Mouse (Mus musculus): ENCODE measurements around the gene Gsdma3.
A peak's percentile ranks its signal among the peaks of the same experiment; 100 is the strongest.

Gene Gsdma3

GRCm38 (mm10) chr11:98625611-98626410 is at the start of gene Gsdma3, which contains the start of gene Gm12355:
Gsdma3 (plus strand) TSS chr11:98626360.
Gm12355 (minus strand) TSS chr11:98625661.
- DNase-seq = no peak

DNA sequence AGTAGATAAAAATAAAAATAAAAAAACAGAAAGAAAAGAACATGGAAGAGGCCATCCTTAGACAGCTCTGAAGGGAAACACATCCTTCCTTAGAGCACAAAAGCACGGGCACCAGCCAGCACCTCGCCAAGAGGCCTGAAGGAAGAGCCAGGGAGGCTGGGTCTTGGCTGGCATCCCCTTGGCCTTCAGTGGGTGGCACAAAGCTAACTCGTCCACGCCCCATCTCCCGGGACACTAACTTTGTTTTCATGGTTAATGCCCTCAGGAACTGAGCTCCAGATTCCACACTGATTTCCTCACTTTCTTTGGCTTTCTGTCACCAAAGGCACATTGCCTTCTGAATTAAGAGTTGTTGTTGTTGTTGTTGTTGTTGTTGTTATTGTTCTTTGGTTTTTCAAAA is 48.4 kb upstream of the Gsdma3 start:
- no peak for DNase-seq

DNA sequence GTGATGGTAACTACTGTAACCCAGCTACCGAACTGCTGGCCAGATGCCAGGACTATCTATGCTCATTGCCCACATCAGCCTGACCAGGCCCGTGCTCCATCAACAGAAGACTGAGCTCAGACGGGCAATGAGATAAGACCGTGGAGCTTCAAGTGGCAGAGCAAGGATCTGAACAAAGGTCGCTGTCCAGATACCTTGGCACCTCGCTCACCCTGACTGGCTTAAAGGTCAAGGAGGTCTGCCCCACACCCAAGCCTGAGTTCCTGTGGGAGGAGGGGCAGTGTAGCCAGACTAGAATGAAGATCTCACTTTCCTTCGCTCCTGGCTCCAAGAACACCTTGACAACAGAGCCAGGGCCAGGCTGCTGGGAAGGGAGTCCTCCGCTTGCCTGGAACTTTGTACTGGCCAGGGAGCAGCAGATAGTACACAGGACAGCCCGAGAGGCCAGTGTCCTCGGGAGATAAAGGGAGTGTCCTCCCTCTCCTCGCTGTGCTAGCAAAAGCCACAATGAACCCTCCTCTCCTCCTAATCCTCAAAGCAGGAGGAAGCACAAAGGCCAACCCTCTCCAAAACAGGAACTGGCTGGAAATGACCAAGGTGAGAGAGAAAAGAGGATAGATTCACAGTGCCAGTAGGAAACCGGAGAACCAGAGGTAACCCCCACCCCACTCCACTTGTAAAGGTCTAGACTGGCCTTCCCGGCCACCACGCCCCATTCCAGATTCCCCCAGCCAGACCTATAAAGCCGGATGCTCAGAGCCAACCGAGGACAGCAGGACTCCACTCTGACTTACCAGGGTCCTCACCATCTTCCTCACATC is 45.6 kb upstream of the Gsdma3 start:
- DNase-seq = no peak

DNA sequence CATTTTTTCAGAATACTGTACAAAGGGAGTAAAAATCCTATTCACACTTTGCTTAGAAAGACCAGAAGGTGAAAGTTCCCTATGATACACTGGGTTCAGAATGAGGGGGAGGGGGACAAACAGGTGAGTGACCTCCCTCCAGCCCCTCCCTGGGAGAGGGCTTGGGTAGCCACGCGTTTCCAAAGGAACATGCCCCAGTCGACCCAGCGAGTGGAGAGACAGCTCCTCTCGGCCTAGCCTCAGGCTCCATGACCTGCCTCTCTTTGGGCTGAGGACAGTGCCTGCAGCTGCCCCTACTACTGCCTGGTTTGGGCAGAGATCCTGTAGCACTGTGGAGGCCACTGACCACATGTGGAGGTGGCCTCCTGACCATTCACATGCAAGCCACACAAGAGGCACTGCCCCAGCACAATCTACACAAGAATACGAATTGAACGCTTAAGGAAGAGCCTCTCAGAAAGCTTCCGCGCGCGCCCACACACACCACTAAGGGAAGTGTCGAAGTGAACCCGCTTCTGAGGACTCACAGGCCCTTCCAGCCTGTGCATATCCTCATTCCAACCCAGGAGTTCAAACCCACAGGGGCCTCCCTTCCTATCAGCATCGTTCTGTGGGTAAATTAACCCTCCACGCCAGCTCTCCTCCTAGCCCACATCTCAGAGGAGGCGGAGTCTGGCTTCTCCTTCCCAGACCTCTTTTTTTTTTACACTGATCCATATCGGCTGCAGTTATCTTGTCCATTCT is 44.7 kb upstream of the Gsdma3 start:
- no peak for DNase-seq

GRCm38 (mm10) chr11:98582030-98582388 is 44.2 kb upstream of the Gsdma3 start:
- DNase-seq = no peak

DNA sequence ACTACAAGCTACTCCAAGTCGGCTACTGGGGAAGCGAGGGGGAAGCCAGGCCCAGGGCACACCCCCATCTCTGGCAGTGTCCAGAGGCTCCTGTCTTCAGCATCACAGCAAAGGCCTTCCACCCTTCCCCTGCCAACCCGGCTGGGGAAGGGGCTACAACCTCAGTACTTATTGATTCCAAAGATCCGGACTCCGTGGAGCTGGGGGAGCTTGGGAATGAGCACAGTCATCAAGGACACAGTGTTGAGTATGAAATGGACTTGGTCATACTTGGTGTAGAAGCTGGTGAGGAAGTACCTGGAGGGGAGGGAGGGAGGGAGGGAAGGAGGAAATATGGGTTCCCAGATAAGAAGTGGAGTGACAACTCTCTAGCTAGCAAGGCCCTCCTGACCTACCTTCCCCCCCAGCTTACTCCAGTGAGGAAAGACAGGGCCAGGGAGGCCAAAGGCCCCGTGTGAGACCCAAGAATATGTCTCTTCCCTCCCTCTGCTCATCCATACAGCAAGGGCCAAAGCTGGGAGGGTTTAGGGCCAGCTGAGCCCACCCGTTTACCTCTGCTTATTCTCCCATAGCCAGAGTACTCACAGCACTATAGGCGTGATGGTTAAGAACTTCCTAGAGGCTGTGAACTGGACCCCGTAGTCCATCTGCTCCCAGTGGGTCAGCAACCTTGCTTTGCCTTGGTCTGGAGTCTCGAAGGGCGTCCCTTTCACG is 43.5 kb upstream of the Gsdma3 start:
- DNase-seq = no peak

DNA sequence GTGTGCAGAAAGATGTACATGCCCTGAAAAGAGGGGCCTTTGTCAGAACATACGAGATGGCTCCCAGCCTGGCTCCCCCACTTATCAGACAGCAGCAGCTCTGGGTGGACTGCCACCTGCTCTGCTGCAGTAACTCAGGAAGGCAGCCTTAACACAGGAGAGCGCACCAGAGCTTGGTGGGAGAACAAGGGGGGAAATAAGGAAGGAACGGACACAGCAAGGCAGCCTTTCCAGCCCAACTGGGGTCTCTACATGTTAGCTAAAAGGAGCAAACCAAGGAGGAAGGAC is 43.0 kb upstream of the Gsdma3 start:
- DNase-seq = no peak

GRCm38 (mm10) chr11:98583571-98583970 is 42.6 kb upstream of the Gsdma3 start:
- no peak for DNase-seq

DNA sequence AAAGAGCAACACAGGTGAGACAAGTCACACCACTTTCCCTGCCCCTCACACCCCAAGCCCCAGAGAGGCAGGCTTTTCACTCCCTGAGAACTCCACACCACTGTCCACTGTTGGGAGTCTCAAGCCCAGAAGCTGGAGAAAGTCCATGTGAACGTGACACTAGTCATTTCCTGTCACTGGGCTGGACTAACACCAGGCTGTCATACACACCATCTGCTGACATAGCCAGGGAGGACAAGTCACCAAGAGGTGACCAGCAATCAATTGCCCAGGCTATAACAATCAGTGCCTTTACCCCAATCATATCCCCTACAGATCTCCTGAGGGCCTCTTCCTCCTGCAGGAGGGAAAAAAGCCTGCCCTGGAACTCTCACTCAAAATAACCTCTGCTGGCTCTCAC is 42.0 kb upstream of the Gsdma3 start:
- no peak for DNase-seq

- DNase-seq = no peak
These were observed 41.5 kb upstream of the Gsdma3 start for GRCm38 (mm10) chr11:98584629-98585177.

DNA sequence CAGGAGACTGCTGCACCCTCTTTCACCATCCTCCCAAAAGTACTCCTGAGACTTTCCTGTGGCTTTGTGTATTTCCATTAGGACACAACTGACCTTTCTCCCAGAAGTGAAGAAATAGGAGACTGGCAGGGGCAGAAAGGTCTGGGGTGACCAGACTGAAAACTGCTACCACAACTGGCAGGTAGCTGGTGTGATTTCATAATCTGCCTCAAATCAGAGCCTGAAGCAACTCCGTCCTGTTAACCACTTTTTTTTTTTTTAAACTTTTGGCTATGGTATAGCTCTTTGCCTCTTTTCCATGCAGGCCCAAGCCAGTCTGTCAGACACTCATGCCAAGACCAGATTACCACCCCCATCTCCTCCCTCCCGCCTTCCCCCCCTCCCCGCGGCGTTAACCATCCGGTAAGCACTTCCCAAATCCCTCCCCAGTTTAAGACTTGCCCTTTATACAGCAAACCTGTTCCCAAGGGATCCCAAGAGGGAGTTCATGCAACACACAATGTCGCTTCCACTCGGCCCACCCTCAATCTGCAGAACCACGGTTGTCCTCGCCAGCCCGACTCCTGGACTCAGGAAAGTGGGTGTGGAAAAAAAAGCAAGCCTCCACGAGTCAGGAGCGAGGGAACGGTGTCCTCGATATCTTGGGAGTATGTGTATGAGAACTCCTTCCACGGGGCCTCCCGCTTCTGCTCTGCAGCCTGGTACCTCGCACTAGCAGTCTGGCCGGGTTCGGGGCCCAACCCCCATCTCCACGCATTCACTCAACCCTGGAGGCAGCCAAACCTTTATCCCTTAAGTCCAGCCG is 39.9 kb upstream of the Gsdma3 start:
- DNase-seq = no peak

DNA sequence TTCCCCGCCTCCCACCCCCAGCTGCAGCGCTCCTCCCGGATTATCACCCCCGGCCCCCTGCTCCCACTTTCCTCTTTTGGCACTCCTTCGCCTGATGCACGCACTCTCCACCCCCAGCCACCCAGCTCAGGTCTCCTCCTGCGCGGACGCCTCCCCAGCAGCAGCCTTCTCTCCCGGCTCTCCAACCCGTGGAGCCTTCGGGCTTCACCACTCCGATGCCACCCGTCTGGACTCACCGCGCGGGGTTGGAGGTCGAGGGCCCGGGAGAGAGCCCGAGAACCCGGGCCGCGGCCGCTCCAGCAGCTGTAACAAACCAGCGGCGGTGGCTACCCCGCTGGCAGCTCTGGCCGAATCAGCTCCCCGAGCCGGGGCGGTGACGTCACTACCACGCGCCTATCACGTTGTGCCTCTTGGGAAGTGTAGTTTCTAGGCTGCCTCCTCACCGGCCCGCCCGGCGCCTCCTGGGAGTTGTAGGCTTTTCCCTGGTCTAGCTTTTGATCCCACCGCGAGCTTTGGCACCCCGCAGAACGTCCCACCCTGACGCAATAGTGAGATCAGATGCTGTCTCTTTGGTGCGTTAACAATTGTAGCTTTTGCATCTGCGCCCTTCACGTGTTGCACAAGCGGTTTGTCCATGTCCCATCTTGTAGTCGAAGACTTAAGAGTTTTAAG is 39.1 kb upstream of the Gsdma3 start, which contains the start of gene Ormdl3:
TSS of gene Ormdl3 (minus strand) at position 477 of the 672 bp plus-strand sequence.
- DNase-seq = peak; percentile 99

GRCm38 (mm10) chr11:98587684-98588546 is 38.2 kb upstream of the Gsdma3 start:
- peak; percentile 79 for DNase-seq

GRCm38 (mm10) chr11:98588833-98589281 is 37.3 kb upstream of the Gsdma3 start:
- DNase-seq = no peak

GRCm38 (mm10) chr11:98589306-98589705 is 36.9 kb upstream of the Gsdma3 start:
- no peak for DNase-seq

DNA sequence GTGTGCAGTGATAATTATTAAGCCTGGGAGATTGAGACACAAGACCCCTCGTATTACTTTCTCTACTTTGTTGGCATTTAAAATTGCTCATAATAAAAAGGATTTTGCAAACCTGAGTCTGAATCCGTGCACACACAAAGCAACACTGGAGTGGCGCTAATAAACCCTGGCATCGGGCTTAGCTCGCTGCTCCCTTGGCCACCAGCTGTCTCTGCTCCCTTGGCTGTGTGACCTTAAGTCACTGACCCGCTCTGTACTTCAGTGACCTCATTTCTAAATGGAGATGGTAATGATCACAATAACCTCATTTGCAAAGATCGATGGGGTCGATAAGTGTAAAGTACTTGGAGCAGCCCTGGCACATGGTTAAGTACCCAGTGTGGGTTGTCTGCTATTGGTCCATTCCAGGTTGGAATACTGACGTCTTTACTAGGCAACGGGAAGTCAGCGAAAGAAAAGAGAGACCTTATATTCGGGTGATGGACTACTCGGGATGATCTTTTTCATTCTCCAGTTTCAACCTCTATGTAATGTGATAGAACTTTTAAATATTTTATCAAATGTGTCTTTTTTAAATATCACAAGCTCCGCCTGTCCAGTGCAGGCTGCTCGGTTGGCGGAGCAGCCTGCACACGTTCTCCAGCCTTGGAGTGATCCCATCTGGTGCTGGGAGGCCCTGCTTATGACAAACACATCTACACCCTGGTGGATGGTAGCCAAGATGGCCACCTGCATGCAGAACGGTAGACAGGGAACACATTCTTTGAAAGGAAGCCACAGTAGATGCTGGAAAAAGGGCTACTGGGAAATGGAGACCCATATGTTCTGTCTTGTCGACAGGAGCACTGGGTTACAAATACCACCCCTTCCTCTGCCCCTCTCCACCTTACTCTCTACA is 35.4 kb upstream of the Gsdma3 start:
- no peak for DNase-seq

DNA sequence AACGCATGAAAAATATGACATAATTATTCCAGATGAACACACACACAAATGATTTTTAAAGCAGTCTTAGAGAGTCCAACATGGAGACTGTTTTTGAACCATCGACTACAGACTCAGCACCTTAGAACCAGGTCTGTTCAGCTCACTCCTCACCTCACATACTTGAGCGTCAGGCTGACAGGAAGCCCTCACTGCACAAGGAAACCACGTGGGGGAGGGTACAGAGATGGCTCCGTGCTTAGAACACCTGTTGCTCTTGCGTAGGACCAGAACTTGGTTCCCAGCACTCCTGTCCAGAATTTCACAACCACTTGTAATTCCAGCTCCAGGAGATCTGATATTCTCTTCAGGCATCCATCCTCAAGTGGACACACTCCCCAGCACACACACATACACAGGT is 31.1 kb upstream of the Gsdma3 start:
- no peak for DNase-seq

- no peak for DNase-seq
These were observed 30.7 kb upstream of the Gsdma3 start for GRCm38 (mm10) chr11:98595473-98595872.

DNA sequence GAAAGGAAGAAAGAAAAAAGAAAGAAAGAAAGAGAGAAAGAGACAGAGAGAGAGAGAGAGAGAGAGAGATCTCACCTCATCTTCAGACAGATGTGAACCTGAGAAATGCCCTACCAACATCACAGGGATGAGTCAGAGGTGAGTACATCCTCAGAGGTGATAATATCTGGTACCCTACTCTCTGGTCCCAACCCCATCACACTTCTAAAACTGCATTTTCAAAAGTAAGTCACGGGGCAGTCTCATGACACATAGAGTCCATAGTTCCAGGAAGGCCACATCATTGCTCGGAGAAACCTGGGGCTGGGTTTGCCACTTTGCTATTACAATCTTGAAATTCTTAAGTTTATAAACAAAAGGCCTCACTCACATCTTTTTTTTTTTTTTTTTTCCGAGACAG is 30.2 kb upstream of the Gsdma3 start:
- DNase-seq = no peak

Measured in lung, postnatal 14 days (tissue).